Mouse (Mus musculus) macrophage (primary cell): ENCODE results near the gene Scarf1. TPM values are rescaled to one million over a fixed set of nuclear protein-coding genes. Genes with fewer than 3 reads are reported as not detected.

Experiments used
- H3K27ac ChIP-seq: fragments of 350-480 bp; formaldehyde crosslinking; 2 replicates; pipeline ENCODE4 v1.9.0; 2021
- H3K36me3 ChIP-seq: fragments of 350-480 bp; formaldehyde crosslinking; 2 replicates; pipeline ENCODE4 v1.9.0; 2021; ENCODE audit errors: inconsistent target
- H3K4me3 ChIP-seq: fragments of 350-480 bp; formaldehyde crosslinking; 2 replicates; pipeline ENCODE4 v1.9.0; 2021; ENCODE audit errors: inconsistent target
- H3K79me2 ChIP-seq: fragments of 350-480 bp; formaldehyde crosslinking; 2 replicates; pipeline ENCODE4 v1.9.0; 2021; ENCODE audit errors: inconsistent target
- WGBS: methylation state at CpG from one replicate; pipeline ENCODE4 v1.1.7; 2026; ENCODE audit warnings: inconsistent platforms; ENCODE audit not compliant: missing documents; 5-methylcytosine and 5-hydroxymethylcytosine counted together
- polyA plus RNA-seq: library from polyadenylated mRNA; stranded (reverse); fragments of 250-400 nt; gene quantifications from 3 replicates; pipeline ENCODE4 v1.2.4, GENCODE M21; 2018; ENCODE audit warnings: inconsistent platforms

Gene Scarf1
- polyA plus RNA-seq, 1 experiment from 2014 or later, result 8.6 TPM

DNA sequence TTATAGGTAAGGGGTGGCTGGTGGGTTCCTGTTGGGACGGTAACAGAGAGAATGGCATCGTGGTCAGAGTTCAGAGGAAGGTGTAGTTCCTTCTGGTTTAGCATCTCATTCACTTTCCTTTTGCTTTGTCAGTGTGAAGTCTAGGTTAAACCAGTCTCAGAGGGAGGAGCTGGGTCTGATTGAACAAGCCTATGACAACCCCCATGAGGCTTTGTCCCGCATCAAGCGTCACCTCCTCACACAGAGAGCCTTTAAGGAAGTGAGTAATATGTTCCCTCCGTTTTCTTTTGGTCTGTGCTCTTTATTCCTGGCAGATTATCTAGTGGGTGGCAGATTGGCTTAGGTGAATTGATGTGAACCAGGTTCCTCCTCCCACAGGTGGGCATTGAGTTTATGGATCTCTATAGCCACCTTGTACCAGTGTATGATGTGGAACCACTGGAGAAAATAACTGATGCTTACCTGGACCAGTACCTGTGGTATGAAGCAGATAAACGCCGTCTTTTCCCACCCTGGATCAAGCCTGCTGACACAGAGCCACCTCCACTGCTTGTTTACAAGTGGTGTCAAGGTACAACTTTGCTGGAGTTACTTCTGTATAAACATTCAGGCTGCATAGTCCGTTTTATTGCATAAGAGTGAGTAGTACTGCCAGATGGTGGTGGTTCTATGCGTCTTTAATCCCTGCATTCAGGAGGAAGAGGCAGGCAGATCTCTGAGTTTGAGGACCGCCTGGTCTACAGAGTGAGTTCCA, 18.9 kb upstream of the Scarf1 start:
- no peak overlapping the region for H3K27ac ChIP-seq
- 85% methylated on average over 10 of the region's 10 CpGs for WGBS
- H3K79me2 ChIP-seq, result peaks cover 6% of the 10 kb centered on the region

DNA sequence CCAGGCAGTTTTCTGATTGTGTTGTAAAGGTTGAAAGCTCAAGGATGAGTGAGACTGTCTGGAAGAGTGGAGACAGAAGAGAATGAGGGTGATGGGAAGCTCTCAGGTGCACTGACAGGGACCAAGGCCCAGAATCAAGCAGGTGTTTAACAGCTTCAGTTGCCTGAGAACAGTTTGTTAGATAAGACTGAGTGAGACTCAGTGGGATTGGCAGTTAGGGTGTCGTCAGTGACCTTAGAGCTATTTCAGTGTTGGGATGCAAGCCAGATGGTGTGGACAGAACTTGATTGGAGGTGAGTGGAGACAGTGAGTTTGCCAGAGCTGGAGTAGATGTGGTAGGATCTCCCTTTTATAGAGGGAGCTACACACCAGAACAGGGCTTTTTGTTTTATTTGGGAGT, 15.2 kb upstream of the Scarf1 start:
- Histone ChIP-seq H3K79me2 (no peaks in the 10 kb centered on the region), H3K36me3 (peaks cover 100% of the 10 kb centered on the region), H3K4me3 (no peak overlapping the region), H3K27ac (no peak overlapping the region)
- WGBS, result 100% methylated on average over 1 of the region's 1 CpGs

More for the DNA sequence above, 18.9 kb upstream of the Scarf1 start:
- peaks cover 100% of the 10 kb centered on the region for H3K36me3 ChIP-seq
- no peak overlapping the region for H3K4me3 ChIP-seq

DNA sequence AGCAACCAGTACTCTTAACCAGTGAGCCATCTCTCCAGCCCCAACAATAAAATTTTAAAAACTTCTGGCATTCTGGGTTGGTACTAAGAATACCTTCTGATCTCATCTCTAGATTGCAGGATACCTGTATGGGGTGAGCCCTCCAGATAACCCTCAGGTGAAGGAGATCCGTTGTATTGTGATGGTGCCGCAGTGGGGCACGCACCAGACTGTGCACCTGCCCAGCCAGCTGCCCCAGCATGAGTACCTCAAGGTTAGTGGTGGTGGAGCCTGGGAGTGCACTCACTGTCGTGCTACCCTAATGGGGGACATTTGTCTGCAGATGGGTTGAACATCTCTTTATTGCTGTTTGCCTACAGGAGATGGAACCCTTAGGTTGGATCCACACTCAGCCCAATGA, 5.2 kb upstream of the Scarf1 start:
- H3K79me2 ChIP-seq, result no peaks in the 10 kb centered on the region
- WGBS, result 100% methylated on average over 4 of the region's 4 CpGs
- H3K27ac ChIP-seq, result no peak overlapping the region
- peaks cover 43% of the 10 kb centered on the region for H3K36me3 ChIP-seq
- H3K4me3 ChIP-seq, result no peak overlapping the region

DNA sequence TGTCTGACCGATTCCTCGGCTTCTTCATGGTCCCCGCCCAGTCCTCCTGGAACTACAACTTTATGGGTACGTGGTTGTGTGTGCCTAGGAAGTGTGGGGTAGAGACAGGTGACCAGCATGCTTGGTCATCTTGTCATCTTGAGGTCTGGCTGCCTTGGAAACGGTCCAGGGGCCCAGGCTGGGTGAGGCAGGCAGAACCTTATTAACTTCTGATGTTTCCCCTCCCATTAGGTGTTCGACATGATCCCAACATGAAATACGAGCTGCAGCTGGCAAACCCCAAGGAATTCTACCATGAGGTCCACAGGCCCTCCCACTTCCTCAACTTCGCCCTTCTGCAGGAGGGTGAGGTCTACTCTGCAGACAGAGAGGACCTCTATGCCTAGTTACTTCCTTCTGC, 4.4 kb upstream of the Scarf1 start:
- Histone ChIP-seq H3K79me2 (no peaks in the 10 kb centered on the region), H3K36me3 (peaks cover 37% of the 10 kb centered on the region), H3K4me3 (no peak overlapping the region), H3K27ac (peak overlapping the region; percentile 59; the same call in 1 of the 2 replicates)
- WGBS, result 52% methylated on average over 8 of the region's 8 CpGs

DNA sequence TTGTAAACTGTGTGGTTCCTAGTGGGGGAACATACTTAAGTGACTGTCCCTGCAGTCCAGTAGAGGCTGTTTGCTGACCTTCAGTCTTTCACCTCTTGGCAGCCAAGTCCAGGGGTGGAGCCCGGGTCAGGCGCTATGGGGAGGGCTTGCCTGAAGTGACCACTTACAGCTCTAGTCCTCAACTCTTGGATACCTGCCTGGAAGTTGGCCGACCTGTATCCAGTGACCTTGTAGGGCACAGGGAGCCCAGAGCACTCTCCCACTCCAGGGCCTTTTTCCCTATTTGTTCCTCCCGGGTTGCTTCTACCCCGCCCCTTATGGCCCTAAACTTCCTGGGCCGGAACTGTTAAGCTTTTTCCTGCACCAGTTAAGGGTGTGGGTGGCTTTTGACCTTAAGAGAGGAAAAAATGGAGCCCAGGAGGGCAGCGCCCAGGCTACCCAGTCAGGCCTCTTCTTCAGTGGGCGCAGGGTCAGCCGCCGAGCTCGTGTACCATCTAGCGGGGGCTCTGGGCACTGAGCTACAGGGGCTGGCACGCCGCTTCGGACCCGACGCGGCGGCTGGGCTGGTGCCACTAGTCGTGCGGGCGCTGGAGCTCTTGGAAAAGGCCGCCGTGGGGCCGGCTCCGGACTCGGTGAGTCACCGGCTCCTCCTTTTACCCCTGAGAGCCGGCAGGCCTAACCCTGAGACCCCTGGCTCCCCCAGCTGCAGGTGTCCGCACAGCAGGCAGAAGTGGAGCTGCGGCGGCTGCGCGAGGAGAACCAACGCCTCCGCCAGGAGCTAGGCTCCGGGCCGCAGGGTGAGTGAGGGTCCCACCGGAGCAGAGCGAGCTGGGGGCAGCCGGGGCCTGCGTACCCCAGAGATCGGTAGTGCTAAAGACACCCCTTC, 3.4 kb upstream of the Scarf1 start, which contains the start of gene Rilp:
Gene Rilp, plus strand, starts transcription at position 354 of the 886 bp plus-strand sequence.
- Histone ChIP-seq H3K36me3 (peaks cover 27% of the 10 kb centered on the region), H3K4me3 (peak within 1 kb of the TSS; percentile 25), H3K27ac (peak within 1 kb of the TSS; percentile 59), H3K79me2 (no peaks in the 10 kb centered on the region)
- WGBS, result 3% methylated on average over 40 of the region's 43 CpGs

DNA sequence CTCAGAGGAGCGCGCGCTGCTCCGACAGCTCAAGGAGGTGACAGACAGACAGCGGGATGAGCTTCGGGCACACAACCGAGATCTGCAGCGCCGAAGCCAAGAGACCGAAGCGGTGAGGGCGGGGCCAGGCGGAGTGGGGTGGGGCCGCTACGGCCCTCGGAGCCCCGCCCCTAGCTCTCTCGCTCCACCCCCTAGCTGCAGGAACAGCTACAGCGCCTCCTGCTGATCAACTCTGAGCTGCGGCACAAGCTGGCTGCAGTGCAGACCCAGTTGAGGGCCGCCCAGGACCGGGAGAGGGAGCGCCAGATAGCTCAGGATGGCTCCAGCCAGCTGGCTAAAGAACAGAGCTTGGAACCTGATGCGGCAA, 2.7 kb upstream of the Scarf1 start:
- H3K36me3 ChIP-seq, result peaks cover 23% of the 10 kb centered on the region; the same call in 1 of the 2 replicates
- 7% methylated on average over 23 of the region's 24 CpGs for WGBS
- peak overlapping the region; percentile 25; the same call in 1 of the 2 replicates for H3K4me3 ChIP-seq
- no peaks in the 10 kb centered on the region for H3K79me2 ChIP-seq
- H3K27ac ChIP-seq, result peak overlapping the region; percentile 59

DNA sequence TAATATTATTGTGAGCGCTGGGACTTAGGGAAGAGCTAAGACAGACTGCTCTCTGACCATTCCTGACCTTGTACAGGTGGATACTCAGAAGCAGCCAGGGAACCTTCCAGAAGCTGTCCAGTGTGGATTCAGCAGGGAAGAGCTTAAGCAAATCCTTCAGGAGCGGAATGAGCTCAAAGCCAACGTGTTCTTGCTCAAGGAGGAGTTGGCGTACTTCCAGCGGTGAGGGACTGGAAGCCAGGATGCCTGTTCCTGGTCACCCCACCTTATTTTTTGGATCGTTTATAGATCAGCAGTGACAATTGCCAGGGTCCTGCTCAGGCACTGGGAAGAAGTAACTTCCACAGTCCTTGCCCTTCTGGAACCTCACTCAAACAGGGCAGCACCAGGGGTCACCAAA, 2.1 kb upstream of the Scarf1 start:
- Histone ChIP-seq H3K4me3 (no peak overlapping the region), H3K36me3 (peaks cover 17% of the 10 kb centered on the region; the same call in 1 of the 2 replicates), H3K27ac (no peak overlapping the region), H3K79me2 (no peaks in the 10 kb centered on the region)
- WGBS, result 94% methylated on average over 6 of the region's 6 CpGs

DNA sequence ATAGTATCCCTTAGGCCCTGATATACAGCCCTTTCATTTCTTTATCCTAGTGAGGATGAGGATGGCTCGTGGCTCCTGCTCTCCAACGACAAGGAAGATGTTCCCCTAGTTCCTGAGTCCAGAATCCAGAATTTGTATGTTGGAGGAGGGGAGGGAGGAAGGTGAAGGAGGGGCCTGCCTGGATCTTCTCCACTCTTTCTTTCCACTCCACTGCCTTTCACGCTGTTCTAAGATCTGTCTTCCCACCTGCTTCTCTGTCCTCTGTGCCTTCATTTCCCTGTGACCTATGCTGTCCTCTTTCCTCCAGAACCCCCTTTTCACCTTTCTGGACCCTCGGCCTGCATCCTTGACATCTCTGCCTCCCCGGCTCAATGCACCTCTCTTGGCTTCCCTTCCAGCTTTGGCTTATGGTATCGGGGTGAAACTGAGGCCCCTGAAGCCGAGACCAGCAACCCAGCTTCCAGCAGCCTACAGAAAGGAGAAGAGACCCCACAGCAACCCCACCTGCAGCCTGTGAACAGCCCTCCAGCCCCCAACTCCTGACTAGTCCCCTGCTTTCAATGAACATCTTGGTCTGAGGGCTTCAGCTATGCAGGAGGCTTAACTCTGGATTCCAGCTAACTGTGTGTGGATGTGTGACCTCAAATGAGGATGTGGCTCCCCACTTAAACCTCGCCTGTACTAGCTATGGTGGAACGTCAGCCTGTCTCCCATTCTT, 880 bp upstream of the Scarf1 start:
- no peak overlapping the region for H3K27ac ChIP-seq
- WGBS, result 76% methylated on average over 9 of the region's 9 CpGs
- no peaks in the 10 kb centered on the region for H3K79me2 ChIP-seq
- peaks cover 12% of the 10 kb centered on the region; the same call in 1 of the 2 replicates for H3K36me3 ChIP-seq
- no peak overlapping the region for H3K4me3 ChIP-seq

DNA sequence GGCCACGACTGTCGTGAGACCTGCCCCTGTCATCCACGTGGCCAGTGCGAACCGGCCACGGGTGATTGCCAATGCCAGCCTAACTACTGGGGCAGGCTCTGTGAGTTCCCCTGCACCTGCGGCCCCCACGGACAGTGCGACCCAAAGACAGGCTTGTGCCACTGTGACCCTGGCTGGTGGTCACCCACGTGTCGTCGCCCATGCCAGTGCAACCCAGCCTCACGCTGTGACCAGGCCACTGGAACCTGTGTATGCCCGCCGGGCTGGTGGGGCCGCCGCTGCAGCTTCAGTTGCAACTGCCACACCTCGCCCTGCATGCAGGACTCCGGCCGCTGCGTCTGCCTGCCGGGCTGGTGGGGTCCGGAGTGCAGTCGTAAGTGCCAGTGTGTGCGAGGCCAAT, 1.8 kb downstream of the Scarf1 start:
- H3K79me2 ChIP-seq, result no peaks in the 10 kb centered on the region
- H3K36me3 ChIP-seq, result peaks cover 3% of the 10 kb centered on the region; the same call in 1 of the 2 replicates
- H3K4me3 ChIP-seq, result no peak overlapping the region
- WGBS, result 93% methylated on average over 25 of the region's 25 CpGs
- no peak overlapping the region for H3K27ac ChIP-seq

DNA sequence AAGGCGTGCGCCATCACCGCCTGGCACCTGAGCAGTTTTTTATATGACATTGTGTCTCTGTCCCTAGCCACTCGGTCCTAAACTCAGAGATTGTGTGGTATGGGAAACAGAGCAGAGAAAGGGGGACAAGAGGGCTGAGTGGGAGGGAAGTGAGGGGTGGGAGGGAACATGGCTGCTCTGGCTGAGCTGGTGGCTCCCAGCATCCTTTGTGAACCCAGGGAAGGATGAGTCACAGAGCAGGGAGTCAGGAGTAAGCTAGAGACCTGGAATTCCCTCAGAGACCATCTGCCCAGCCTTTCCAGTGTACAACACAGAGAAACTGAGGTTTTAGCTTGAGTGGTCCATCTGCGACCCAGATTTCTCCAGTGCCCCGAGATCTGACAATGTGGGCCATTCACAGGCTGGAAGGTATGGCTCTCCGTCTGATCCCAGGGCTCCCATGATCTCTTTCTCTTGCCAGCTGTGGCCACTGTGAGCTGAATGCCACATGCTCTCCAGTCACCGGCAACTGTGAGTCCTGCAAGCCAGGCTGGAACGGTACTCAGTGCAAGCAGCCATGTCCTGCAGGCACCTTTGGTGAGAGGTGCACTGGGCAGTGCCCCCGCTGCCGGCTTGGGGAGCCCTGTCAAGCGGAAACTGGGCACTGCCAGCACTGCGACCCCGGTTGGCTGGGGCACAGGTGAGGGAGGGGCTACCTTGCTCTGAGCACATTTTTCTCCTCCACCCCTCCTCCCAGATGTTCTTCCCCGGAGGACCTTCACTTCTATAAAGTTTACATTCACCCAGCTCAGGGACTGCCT, 6.7 kb downstream of the Scarf1 start:
- peaks cover 35% of the 10 kb centered on the region; the same call in 1 of the 2 replicates for H3K36me3 ChIP-seq
- WGBS, result 93% methylated on average over 12 of the region's 15 CpGs

DNA sequence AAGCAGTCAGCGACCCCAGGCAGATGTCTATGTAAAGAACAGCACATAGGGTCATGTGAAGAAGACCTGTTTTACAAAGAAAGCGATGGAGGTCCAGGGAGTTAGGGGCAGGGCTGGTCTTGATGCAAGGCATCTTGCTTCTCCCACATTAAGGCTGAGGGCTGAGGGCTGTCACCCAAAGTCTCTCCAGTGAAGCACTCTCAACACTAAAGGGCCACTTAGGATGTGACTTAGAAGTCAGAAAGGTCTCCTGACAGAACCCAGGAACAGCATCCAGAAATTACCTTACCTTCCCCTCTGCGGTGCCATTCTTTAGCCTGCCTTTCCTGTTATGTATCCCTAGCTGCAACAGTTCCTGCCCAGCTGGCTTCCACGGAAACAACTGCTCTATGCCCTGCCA, 8.3 kb downstream of the Scarf1 start:
- H3K79me2 ChIP-seq, result peaks cover 2% of the 10 kb centered on the region; the same call in 1 of the 2 replicates
- no peak overlapping the region for H3K4me3 ChIP-seq
- no peak overlapping the region for H3K27ac ChIP-seq
- peaks cover 46% of the 10 kb centered on the region; the same call in 1 of the 2 replicates for H3K36me3 ChIP-seq
- 92% methylated on average over 4 of the region's 4 CpGs for WGBS

More for the DNA sequence above, 6.7 kb downstream of the Scarf1 start:
- Histone ChIP-seq H3K4me3 (no peak overlapping the region), H3K79me2 (no peaks in the 10 kb centered on the region), H3K27ac (no peak overlapping the region)

DNA sequence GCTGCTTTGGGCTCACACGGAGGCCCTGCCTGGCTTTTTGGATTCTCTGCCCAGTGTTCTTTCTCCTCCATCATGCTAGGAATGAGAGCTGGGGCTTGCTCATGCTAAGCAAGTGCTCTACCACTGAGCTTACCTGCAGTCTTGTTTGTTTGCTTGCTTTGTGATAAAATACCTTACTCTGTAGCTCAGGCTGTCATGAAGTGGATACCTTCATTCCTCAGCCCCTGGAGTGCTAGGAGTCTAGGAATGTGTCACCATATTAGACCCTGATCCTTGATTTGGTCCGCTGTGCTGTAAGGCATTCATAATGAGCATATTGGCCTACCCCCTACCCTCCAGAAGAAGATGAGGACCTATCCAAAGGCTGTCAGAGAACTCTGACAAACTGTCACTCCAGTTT, 9.5 kb downstream of the Scarf1 start:
- peaks cover 50% of the 10 kb centered on the region; the same call in 1 of the 2 replicates for H3K36me3 ChIP-seq
- H3K4me3 ChIP-seq, result no peak overlapping the region
- WGBS, result 88% methylated on average over 2 of the region's 2 CpGs
- H3K27ac ChIP-seq, result no peak overlapping the region
- H3K79me2 ChIP-seq, result peaks cover 9% of the 10 kb centered on the region; the same call in 1 of the 2 replicates

DNA sequence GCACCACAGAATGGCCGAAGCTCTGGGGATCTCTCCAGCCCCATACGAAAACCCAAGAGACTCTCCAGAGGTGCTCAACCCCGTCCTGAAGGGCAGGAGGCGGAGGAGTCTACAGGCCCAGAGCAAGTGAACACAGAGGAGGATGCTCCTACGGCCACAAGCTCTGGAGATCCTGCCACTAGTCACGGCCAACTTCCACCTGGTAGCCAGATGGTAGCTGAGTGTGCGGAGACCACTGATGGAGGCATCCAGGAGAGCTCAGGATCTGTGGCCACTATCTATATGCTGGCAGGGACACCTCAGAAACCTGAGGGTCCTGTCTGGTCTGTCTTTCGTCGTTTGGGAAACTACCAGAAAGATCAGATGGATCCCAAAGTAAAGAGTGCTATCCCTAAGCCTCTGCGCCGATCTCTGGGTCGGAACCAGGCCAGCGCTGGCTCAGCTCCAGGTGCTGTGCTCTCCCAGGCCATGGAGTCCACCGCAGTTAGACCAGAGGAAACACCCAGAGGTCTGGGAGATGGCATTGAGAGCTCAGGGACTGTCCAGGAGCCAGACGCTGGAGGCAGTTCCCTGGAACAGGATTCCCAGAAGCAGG, 12.3 kb downstream of the Scarf1 start:
- peaks cover 36% of the 10 kb centered on the region; the same call in 1 of the 2 replicates for H3K79me2 ChIP-seq
- WGBS, result 92% methylated on average over 15 of the region's 15 CpGs
- H3K36me3 ChIP-seq, result peaks cover 50% of the 10 kb centered on the region; the same call in 1 of the 2 replicates
- no peak overlapping the region for H3K4me3 ChIP-seq
- no peak overlapping the region for H3K27ac ChIP-seq
